Mouse (Mus musculus): ENCODE results near the gene Fgfr2.

Fgfr2 gene

DNA sequence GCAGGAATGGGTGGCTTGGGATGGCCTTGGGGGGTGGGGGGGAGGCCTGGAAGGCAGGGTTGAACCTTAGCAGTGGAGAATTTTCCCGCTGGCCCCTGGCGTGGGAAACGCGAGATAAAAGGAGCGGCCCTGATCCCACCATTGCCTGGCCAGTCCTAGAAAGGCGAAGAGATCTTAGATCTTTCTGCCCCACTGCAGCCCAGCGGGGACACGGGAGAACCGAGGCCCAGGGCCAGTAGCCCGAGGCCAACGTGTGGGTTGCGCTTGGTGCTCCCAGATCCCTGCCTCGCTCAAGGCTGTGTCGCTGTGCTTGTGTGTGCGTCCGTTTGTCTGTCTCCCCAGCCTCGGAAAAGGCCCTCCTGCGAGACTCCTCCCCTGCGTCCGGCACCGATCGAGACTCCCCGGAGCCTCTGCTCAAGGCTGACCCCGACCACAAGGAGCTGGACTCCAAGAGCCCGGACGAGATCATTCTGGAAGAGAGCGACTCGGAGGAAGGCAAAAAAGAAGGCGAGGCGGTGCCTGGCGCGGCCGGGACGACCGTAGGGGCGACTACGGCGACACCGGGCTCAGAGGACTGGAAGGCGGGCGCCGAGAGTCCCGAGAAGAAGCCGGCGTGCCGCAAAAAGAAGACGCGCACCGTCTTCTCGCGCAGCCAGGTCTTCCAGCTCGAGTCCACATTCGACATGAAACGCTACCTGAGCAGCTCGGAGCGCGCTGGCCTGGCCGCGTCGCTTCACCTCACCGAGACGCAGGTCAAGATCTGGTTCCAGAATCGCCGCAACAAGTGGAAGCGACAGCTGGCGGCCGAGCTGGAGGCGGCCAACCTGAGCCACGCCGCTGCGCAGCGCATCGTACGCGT, 1579.3 kb downstream of the Fgfr2 start:
- in situ Hi-C loops (cut with MboI, MseI): no loop called here

GRCm38 (mm10) chr7:131542872-131543622, 1580.1 kb downstream of the Fgfr2 start:
- in situ Hi-C loops (cut with MboI, MseI): no loop called here

- in situ Hi-C loops (cut with MboI, MseI): no loop called here
These were observed 1580.9 kb downstream of the Fgfr2 start, which contains the start of gene Hmx3 for GRCm38 (mm10) chr7:131542115-131542871. Hmx3 (plus strand) TSS chr7:131542867.

DNA sequence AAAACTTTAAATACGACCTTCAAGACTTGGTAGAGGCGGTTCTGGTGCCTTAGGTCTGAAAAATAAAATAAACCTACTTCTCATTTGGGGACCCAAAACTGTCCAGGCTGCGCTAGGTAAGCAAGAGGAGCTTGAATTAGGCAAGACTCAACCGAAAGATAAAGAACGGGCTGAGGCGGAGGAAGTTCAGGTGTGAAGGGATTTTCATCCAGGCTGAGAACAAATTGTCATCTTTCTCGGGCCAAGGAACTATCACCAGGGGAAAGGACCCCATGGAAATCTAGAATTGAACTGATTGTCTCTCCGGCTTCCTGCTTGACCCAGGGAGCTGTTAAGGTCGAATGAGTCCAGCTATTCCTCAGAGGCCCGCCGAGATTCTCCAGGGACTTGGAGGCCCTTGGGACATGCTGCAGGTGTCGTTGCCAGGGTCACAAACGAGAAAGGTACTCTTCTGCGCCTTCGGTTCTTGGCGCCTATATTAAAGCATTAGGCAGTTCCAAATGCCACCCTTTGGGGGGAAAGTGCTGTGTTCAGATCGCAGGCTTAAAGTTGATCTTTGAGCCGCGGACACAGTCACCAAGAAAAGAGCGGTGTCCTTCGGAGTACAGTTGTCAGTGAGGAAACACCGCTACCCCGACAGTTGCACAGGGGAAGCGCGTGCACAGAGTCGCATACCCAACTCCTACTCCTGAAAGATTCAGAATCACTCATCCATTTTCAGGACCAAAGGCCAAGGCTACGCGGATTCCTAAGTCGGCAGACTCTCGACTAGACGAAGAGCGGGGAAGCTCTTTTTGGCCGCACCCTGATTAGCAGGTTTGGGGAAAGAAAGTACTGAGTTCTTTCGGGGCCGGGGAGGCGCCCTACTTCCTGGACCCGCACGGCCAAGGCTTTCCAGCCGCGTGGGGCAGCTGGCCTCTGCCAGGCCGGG, 1581.7 kb downstream of the Fgfr2 start:
- in situ Hi-C loops (cut with MboI, MseI): no loop called here

DNA sequence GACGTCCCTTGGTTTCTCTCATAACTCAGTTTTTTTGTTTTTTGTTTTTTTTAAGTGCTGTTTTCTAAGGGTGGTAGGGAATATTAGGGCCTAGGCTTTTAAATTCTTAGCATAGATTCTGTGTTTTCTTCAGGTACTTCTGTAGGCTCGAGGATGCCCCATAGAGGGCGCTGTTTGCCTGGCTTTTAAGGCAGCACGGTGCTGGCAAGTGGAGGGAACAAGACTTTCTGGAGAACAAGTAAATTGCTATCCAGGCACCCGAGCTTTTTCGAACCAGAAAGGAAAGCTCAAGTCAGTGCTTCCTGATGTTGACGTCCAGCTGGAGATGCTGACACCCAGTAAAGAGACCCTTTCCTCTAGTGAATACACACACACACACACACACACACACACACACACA, 1583.2 kb downstream of the Fgfr2 start:
- in situ Hi-C loops (cut with MboI, MseI): loop anchor here (5.0 to 10.0 kb wide), 3 partner anchors 83 to 665 kb away; no protein-coding TSS in a partner anchor

- in situ Hi-C loops (cut with MboI, MseI): loop anchor here in 1 of 2 experiments (25.0 kb wide), 1 partner anchor 709 kb away; no protein-coding TSS in a partner anchor
These were observed 1619.4 kb downstream of the Fgfr2 start for GRCm38 (mm10) chr7:131503739-131504138.

GRCm38 (mm10) chr7:131478403-131478802, 1644.7 kb downstream of the Fgfr2 start:
- in situ Hi-C loops (cut with MboI, MseI): no loop called here

DNA sequence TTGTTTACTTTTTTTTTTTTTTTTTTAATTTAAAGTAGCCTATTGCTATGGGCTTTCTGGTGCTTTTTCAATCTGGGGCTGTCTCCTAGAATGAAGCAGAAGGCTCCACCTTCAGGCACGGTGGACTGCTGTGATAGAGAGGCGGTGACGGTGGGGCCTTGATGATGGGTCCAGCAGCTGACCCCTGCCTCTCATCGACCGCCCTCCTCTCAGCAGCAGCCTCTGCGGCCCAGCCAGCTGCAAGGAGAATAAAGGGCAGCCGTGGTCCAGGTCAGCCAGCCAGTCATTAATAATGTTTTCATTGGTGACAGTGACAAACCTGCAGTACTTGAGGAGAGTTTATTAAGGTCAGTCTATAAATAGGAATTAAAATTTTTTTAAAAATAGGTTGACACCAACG, 1646.0 kb downstream of the Fgfr2 start:
- in situ Hi-C loops (cut with MboI, MseI): no loop called here

GRCm38 (mm10) chr7:131471551-131471950, 1651.6 kb downstream of the Fgfr2 start:
- in situ Hi-C loops (cut with MboI, MseI): loop anchor here in 1 of 2 experiments (5.0 kb wide), 1 partner anchor 39 kb away; no protein-coding TSS in a partner anchor

DNA sequence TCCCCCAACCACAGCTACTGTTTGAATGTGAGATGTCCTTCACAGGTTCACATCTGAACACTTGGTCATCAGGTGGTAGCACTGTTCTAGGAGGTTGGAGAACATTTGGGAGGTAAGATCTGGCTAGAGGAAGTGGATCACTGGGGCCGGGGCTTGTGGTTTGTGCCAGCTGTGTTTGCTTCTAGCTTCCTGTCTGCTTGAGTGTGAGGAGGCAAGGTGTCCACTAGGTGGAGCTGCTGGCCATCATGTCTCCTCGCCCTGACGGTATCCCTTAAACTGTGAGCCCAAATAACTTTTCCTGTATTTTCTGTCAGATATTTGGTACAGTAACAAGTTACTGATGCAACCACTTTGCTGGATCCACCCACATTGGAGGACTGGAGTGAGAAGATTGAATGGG, 1653.6 kb downstream of the Fgfr2 start:
- in situ Hi-C loops (cut with MboI, MseI): no loop called here

DNA sequence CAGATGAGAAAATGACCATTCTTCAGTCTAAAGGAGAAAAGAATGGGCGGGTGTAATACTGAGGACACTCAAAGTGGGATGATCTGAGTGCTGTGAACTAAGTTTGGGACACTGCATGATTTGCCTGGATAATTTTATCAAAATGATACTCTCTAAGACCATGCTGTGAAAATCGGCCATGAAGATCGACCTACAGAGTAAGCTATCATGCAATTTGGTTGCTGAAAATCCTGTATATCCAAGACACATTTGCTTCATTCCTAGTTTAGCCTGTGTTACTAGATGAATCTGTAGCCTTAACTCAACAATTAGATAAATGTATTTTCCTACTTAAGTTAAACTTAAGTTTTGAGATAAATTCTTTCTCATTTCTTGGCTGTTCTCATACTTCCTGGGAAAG, 1655.8 kb downstream of the Fgfr2 start:
- in situ Hi-C loops (cut with MboI, MseI): no loop called here

GRCm38 (mm10) chr7:131465735-131466134, 1657.4 kb downstream of the Fgfr2 start:
- in situ Hi-C loops (cut with MboI, MseI): no loop called here

DNA sequence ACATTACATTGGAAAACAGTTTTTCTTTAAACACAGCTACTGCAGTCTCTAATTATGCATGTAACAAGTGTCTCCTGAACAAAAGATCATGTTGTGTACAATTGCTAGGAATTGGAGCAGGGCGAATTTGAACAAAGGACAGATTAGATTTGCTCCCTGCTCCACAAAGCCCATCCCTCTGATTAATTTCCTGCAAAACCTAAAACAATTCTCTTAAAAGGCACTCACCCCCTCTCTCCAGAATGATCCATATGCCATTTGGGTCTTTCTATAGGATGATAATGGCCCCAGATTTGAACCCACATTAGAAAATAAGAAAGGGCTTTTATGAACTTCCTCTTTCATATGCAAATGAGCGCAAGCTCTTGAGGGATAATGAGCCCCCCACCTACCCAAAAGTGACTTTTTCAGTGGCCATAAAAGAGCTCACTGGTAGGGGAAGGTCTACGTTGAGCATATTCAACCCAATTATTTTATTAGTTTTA, 1658.0 kb downstream of the Fgfr2 start:
- in situ Hi-C loops (cut with MboI, MseI): no loop called here

DNA sequence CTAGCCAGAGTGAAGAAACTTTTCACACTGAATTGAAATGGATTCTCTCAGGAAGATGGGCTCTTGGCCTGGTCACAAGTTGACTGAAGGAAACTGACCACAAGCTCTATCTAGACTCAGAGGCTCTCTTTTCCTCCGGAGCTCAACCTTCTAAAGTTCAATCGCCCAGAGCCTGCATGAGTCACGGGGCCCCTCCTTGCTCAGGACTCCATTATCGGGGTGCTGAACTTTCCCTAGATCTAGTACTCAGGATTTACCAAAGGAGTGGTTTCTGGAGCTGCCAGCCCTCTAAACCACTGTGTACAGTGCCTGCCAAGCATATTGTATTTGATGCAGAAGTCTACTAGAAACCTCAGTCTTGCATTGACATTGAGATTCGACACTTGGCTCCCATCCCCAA, 1666.4 kb downstream of the Fgfr2 start:
- in situ Hi-C loops (cut with MboI, MseI): loop anchor here in 1 of 2 experiments (5.0 kb wide), 1 partner anchor 81 kb away; no protein-coding TSS in a partner anchor

GRCm38 (mm10) chr7:131437051-131437450, 1686.1 kb downstream of the Fgfr2 start:
- in situ Hi-C loops (cut with MboI, MseI): no loop called here

GRCm38 (mm10) chr7:131434276-131434675, 1688.9 kb downstream of the Fgfr2 start:
- in situ Hi-C loops (cut with MboI, MseI): loop anchor here in 1 of 2 experiments (5.0 kb wide), 2 partner anchors 38 to 443 kb away; no protein-coding TSS in a partner anchor

DNA sequence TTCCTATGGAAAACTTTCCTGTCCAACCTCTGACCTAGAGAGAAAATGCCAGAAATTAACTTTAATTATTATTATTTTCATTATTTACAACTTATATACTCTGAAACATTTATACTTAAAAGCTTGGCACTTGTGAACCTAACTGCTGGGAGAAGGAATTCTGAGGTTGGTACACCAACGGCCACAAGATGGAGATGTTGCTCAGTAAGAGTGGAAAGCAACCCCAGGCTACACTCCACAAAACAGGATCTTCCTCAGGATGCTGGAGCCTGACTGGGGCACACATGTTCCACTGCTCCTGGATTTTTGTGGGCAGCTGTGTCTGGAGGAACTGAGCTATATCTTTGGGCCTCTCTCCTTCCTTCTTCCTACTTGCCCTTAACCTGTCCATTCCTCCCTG, 1690.9 kb downstream of the Fgfr2 start:
- in situ Hi-C loops (cut with MboI, MseI): loop anchor here in 1 of 2 experiments (5.0 kb wide), 2 partner anchors 40 to 445 kb away; no protein-coding TSS in a partner anchor

DNA sequence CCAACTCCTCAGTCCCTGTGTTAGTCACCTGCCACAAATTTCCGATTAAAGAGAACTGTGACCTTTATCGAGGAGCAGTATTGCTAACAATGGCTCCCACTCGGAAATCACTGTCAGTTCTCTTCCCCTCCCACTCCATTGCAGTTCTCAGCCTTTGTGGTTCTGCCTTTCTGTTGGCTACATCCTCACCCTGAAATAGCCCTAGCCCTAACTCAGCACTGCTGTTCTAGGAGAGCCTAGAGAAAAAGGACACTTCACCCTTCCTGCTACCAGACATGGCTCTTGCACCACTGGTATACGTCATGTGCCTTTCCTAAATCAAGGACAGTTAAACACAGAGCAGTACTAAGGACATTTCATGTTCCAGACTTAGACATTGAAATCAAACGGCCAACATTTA, 1695.8 kb downstream of the Fgfr2 start:
- in situ Hi-C loops (cut with MboI, MseI): no loop called here

DNA sequence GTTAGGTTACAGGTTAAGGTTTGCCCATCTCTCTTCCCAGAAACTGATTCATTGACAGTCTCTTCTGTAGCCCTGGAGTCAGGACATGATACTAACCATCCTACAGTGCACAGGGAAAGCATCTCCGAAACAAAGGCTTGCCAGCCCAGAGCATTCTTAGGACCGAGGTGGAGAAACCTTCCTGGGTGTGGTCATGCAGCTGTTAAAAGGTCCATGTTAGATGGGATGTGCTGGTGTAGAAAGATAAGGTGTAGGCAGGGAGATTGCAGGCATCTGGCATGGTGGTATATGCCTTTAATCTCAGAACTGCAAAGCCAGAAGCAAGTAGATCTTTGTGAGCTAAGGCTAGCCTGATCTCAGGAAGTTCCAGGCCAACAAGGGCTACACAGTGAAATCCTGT, 1698.2 kb downstream of the Fgfr2 start:
- in situ Hi-C loops (cut with MboI, MseI): no loop called here

GRCm38 (mm10) chr7:131417605-131418004, 1705.5 kb downstream of the Fgfr2 start:
- in situ Hi-C loops (cut with MboI, MseI): no loop called here

Data from T-helper 17 cell (primary cell).